Mouse (Mus musculus): ENCODE results near the gene Zfp36l2. TPM values are rescaled to one million over a fixed set of nuclear protein-coding genes. Genes with fewer than 3 reads are reported as not detected.

The Zfp36l2 gene
- total and polyA plus RNA-seq, 3 experiments: 8.9 to 24.2 (median 9.0) TPM

- in situ Hi-C loops (cut with MboI; ENCODE audit: low pct_ligation_motif_present, low pct_unique_long_range_greater_than_20kb, low sequenced_read_pairs) (no loop called here), dilution Hi-C loops (cut with MboI; ENCODE audit: extremely low pct_ligation_motif_present, extremely low pct_unique_long_range_greater_than_20kb, low sequenced_read_pairs) (no loop called here)
- Histone ChIP-seq H3K27ac (ENCODE audit: insufficient read depth, low read depth) (no peak overlapping the region), H3K36me3 (replicated peaks in 1 of 2; ENCODE audit: control insufficient read depth in 1 of 2, insufficient read depth in 1 of 2, low read length in 1 of 2) (no peaks in the 10 kb centered on the region), H3K9ac (ENCODE audit: insufficient read depth, low read depth) (no peak overlapping the region), H3K4me2 (ENCODE audit: insufficient read depth, low read depth, poor library complexity, severe bottlenecking) (no peak overlapping the region), H3K9me3 (replicated peaks; ENCODE audit: low read length) (no peaks in the 10 kb centered on the region), H3K4me3 (replicated peaks in 1 of 3; ENCODE audit: low read depth in 2 of 3, low read length in 2 of 3, poor library complexity in 1 of 3) (no peak overlapping the region), H3K4me1 (ENCODE audit: control insufficient read depth in 1 of 2, insufficient read depth in 2 of 2) (peaks cover 2 to 11% of the 10 kb centered on the region in 2 experiments; a peak in 2 of 4 replicates), H3K27me3 (replicated peaks) (no peaks in the 10 kb centered on the region), H3K79me2 (replicated peaks; ENCODE audit: control insufficient read depth, extremely low read depth, insufficient read depth, poor library complexity, severe bottlenecking) (no peaks in the 10 kb centered on the region)
- no peak for DNase-seq (ENCODE audit: extremely low read depth)
- TF ChIP-seq ZKSCAN1 (IDR thresholded peaks at IDR 0.05; ENCODE audit: borderline replicate concordance, low read depth, low read length) (no peak), NRF1 (IDR thresholded peaks at IDR 0.05; ENCODE audit: low read depth, low read length) (no peak), UBTF (IDR thresholded peaks at IDR 0.05; ENCODE audit: low read depth, low read length) (no peak), ZMIZ1 (IDR thresholded peaks at IDR 0.05; ENCODE audit: low read depth, low read length) (no peak)
Measured at GRCm38 (mm10) chr17:84137393-84138171, 50.2 kb downstream of the Zfp36l2 start.

GRCm38 (mm10) chr17:84136669-84137392 is 50.9 kb downstream of the Zfp36l2 start:
- no peak for DNase-seq (ENCODE audit: extremely low read depth)
- TF ChIP-seq CHD1 (IDR thresholded peaks at IDR 0.05; ENCODE audit: low read depth, low read length) (no peak), E2F4 (IDR thresholded peaks at IDR 0.05; ENCODE audit: insufficient replicate concordance, low read depth, low read length) (no peak), CHD2 (IDR thresholded peaks at IDR 0.05; ENCODE audit: low read length) (no peak), HCFC1 (IDR thresholded peaks at IDR 0.05; ENCODE audit: low read depth, low read length) (no peak), PAX5 (IDR thresholded peaks at IDR 0.05; ENCODE audit: low read length) (no peak), RAD21 (IDR thresholded peaks at IDR 0.05; ENCODE audit: low read depth, low read length) (no peak), MYC (IDR thresholded peaks at IDR 0.05; ENCODE audit: low read depth, low read length) (no peak), JUND (conservative IDR thresholded peaks at IDR 0.05; ENCODE audit: low read depth, low read length) (no peak), MAZ (IDR thresholded peaks at IDR 0.05; ENCODE audit: low read depth, low read length) (no peak), MAFK (IDR thresholded peaks at IDR 0.05; ENCODE audit: insufficient replicate concordance, low read length) (no peak), POLR2A (IDR thresholded peaks at IDR 0.05; ENCODE audit: low read depth, low read length) (no peak), CTCF (conservative IDR thresholded peaks at IDR 0.05 in 1 of 2, IDR thresholded peaks at IDR 0.05 in 1 of 2; ENCODE audit: low read depth in 2 of 2, low read length in 2 of 2) (no peak), RCOR1 (conservative IDR thresholded peaks at IDR 0.05; ENCODE audit: low read depth, low read length) (no peak), JUN (IDR thresholded peaks at IDR 0.05; ENCODE audit: insufficient read depth, low read depth, low read length) (no peak), EP300 (IDR thresholded peaks at IDR 0.05; ENCODE audit: low read length) (no peak), USF2 (conservative IDR thresholded peaks at IDR 0.05; ENCODE audit: low read depth, low read length) (no peak), MEF2A (IDR thresholded peaks at IDR 0.05; ENCODE audit: borderline replicate concordance, low read depth, low read length) (no peak), ZKSCAN1 (IDR thresholded peaks at IDR 0.05; ENCODE audit: borderline replicate concordance, low read depth, low read length) (no peak), UBTF (IDR thresholded peaks at IDR 0.05; ENCODE audit: low read depth, low read length) (no peak)
- dilution Hi-C loops (cut with MboI; ENCODE audit: extremely low pct_ligation_motif_present, extremely low pct_unique_long_range_greater_than_20kb, low sequenced_read_pairs) (no loop called here), in situ Hi-C loops (cut with MboI; ENCODE audit: low pct_ligation_motif_present, low pct_unique_long_range_greater_than_20kb, low sequenced_read_pairs) (no loop called here)
- peaks cover 2 to 11% of the 10 kb centered on the region in 2 experiments; a peak in 2 of 4 replicates for H3K4me1 ChIP-seq (ENCODE audit: control insufficient read depth in 1 of 2, insufficient read depth in 2 of 2)
- no peak overlapping the region for H3K9ac ChIP-seq (ENCODE audit: insufficient read depth, low read depth)
- H3K27me3 ChIP-seq (replicated peaks): no peaks in the 10 kb centered on the region
- no peak overlapping the region for H3K4me3 ChIP-seq (replicated peaks in 1 of 3; ENCODE audit: low read depth in 2 of 3, low read length in 2 of 3, poor library complexity in 1 of 3)
- no peaks in the 10 kb centered on the region for H3K36me3 ChIP-seq (replicated peaks in 1 of 2; ENCODE audit: control insufficient read depth in 1 of 2, insufficient read depth in 1 of 2, low read length in 1 of 2)
- H3K4me2 ChIP-seq (ENCODE audit: insufficient read depth, low read depth, poor library complexity, severe bottlenecking): no peak overlapping the region
- H3K27ac ChIP-seq (ENCODE audit: insufficient read depth, low read depth): no peak overlapping the region
- H3K79me2 ChIP-seq (replicated peaks; ENCODE audit: control insufficient read depth, extremely low read depth, insufficient read depth, poor library complexity, severe bottlenecking): no peaks in the 10 kb centered on the region
- no peaks in the 10 kb centered on the region for H3K9me3 ChIP-seq (replicated peaks; ENCODE audit: low read length)
